Mouse (Mus musculus): ENCODE data around the gene Tmem39a.

- no peak for TF ChIP-seq CTCF (IDR thresholded peaks at IDR 0.05; ENCODE audit: low read depth)
- TF ChIP-seq EP300 (IDR thresholded peaks at IDR 0.05; ENCODE audit: low read depth), result no peak
Observed at GRCm38 (mm10) chr16:38624303-38624702, 65.8 kb downstream of the Tmem39a start.
